Mouse (Mus musculus) thymus, adult 2 months (tissue): ENCODE results near the gene Rdh16f2.
"Not testable (repeated sequence)": the region's sequence is repeated elsewhere in the genome, so short reads cannot be mapped to it uniquely, and the experiment has no call there.

ENCODE experiments used
- CTCF ChIP-seq: fragments of 200-500 bp; IDR thresholded peaks from 2 replicates; pipeline ENCODE4 v1.5.1; 2012; ENCODE audit warnings: mild to moderate bottlenecking, control low read depth, low read length, moderate library complexity, borderline replicate concordance; ENCODE audit not compliant: control insufficient read depth, poor library complexity, insufficient read depth; ENCODE audit errors: extremely low read depth
- POLR2A ChIP-seq: fragments of 200-500 bp; IDR thresholded peaks from 2 replicates; pipeline ENCODE4 v1.6.1; 2012; ENCODE audit warnings: mild to moderate bottlenecking, low read length, control low read depth, moderate library complexity; ENCODE audit not compliant: control insufficient read depth, poor library complexity, insufficient read depth; ENCODE audit errors: extremely low read depth

DNA sequence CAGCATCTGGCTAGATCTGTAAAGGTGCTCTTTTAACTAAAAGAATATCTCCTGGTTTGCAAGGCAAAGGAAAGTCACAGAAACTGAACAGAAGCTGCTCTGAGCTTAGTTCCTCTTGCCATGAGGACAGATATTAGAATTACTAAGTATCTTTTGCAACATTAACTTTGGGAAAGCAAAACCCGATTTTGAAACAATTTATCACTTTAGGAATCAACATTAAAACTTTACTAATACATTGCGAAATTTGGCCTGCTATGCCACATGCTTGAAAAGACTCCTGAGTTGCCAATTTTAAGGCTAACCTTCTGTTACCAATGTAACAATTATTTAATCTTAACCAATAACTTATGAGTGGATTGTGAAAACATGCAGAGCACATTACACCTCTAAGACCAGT lies 44.5 kb upstream of the Rdh16f2 start:
- not testable (repeated sequence) for TF ChIP-seq CTCF, POLR2A
